Mouse (Mus musculus) forelimb bud, embryonic 11.5 days (tissue): ENCODE data around the gene Gm36028.

ENCODE experiments used
- DNase-seq: peaks from one replicate; pipeline ENCODE4 v3.0.0-alpha.2; 2012; ENCODE audit warnings: low read depth, low spot score

Gm36028 gene

DNA sequence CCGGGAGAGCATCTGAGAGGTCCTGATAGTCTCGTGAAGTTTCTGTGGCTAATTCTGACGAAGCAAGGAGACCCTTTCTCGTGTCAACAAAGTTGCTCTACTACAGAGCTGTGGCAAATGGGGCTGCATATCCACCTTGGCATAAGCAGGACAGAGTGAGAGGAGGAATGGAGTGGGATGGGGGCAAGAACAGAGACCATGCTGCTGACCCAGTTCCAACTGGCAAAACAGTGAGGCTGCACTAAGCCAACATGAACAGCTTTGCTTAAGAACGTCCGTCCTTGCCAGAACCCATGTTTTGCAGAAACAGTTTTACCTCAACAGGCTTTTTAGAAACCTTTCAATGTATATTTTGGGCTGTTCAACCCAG lies 51.3 kb downstream of the Gm36028 start:
- no peak for DNase-seq

DNA sequence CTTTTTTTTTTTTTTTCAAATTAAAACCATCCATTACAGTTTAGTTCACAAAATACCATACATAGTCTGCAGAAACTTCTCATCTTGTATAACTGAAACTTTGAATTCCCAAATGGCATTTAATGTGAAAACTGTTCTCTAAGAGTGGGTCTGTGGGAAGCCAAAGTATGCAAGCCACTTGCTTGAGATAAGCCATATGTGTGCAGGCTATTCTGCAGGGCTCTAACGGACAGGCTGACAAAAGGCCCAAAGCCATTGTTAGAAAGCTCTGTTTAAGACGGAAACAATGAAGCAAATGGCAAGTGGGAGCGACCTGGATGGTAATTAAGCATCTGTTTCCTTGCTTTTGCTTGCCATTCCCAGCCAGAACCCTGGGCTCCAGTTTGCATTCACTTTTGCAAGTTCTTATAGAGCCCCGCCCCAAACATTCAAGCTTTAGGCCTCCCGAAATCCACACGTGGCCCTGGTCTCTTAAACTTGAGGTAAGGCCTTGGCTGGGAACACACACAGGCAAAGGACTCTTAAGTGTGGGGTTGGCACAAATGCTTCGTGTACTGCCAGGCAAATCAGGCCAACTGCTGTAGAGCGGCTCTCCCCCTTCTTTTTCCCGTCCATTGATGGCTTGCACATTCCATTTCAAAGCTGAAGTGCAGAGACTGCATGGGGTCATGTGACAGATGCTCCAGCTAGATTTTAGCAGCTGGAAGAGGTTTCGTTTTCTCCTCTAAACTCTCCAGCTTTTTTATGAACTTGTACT lies 51.9 kb downstream of the Gm36028 start:
- no peak for DNase-seq

DNA sequence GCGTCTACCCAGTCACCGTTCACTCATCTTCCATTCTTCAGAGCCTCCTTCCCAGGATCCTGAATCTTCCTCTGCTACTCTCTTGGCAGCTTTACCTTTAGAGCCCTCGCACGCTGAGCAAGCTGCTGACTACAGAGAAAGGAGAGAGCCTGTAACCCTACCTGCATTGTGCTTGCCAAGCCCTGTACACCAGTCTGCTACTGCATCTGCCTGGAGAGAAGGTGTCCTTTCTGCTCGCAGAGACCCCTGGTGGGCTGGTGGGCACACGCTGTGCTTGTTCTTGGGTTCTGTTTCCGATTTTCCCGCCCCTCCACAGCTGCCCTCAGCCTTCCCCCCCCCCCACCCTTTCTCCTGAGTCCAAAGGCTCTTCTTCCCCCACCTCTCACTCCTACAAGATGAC lies 53.7 kb downstream of the Gm36028 start:
- DNase-seq, result no peak

DNA sequence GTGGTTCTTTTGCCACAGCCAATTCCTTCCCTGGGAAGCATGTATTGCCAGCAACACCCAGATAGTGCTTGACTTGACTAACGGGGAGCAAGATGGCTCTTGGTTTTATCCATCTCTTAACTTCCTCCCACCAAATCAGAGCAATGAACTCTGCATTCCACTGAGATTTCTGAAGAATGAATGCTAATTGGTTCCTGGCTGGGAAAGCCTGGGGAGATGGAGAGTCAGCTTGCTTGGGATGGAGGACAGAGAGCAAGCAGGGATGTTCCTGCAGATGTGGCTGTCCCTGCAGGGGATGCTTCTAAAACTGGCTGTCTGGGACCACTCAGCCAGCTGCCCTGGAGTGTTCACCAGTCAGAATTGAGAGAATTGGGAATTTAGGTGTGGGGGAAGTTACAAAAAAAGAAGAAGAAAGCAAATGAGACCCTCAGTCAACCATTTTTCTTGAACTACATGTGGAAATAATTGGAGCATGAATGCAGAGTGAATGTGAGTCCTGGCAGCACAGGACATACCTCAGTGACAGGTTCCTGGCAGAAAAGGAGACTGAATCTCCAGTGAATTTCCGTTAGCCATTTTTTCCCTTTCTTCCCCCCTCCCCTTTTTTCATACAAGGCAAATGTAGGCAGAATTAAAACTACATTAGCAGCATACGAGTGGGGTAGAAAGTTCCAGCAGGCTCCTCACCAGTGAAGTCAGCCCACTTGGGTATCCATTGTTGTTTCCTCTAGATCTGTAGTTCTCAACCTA lies 55.0 kb downstream of the Gm36028 start:
- DNase-seq, result no peak

DNA sequence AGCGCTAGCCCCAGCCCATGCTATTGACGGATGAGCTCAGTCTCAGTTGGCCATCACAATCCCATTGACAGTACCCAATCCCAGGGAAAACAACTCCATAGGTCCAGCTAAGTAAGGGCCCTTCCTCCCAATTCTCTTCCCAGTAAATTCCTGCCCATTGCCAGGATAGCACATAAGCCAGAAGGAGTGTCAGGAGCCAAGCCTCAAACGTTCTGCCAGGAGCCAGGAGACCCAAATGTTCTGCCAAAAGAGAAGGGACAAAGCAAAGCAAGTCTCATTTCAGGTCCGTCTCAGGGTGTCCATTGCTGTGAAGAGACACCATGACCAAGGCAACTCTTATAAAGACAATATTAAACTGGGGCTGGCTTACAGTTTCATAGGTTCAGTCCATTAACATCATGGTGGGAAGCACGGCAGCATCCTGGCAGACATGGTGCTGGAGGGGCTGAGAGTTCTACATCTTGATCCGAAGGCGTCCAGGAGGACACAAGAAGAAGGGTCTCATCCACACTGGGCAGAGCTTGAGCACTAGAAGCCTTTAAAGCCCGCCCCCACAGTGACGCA lies 57.5 kb downstream of the Gm36028 start:
- DNase-seq, result no peak

DNA sequence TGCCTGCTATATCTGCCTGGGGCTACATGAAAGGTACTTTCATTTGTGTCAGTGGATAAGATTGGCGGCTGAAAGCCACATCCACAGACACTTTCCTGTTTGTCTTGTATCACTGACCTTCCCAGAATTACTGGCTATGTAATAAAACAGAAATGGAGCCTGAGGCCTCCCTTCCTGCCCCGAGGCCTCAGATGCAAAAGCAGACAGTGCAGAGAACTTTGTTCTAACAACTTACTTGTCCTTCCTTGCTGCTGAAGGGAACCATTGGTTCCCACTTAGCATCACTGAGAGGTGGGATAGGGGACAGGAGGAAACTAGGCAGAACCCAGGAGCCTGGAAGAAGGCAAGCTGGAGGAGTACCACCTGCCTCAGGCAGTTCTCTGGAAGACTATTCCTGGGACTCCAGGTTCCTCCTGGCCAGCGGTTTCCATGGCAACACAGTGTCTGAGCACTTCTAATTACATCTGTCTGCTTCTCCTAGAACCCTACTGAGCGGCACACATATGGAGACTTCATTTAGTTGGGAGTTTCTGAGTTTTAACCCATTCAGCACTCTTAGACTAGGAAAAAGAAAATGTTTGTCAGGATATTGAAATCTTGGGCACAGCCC lies 58.2 kb downstream of the Gm36028 start:
- DNase-seq, result peak; percentile 76

DNA sequence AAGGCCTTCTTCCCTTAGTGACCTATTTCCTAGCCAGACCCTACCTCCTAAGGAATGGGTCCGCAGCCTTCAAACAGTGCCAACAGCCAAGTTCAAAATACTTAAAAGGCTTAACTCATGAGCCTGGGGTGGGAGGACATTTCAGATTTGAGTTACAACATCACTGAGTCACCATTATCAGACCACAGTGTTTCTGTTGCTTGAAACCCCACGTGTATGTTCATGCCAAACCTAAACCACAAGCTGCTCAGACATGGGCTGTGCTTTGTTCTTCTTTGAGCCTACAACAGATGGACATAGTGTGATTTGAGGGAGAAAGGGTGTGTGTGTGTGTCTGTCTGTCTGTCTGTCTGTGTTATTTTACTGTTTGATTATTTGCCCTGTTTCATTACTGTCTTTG lies 59.8 kb downstream of the Gm36028 start:
- no peak for DNase-seq
